Mouse (Mus musculus) G1E (cell line): ENCODE data around the gene Gm10961. TPM values are rescaled to one million over a fixed set of nuclear protein-coding genes. Genes with fewer than 3 reads are reported as not detected.
"Not testable (repeated sequence)": the region's sequence is repeated elsewhere in the genome, so short reads cannot be mapped to it uniquely, and the experiment has no call there.

Source experiments
- ATAC-seq: 2 replicates; pipeline ENCODE4 v1.8.0; 2016; ENCODE audit warnings: mild to moderate bottlenecking; ENCODE audit not compliant: insufficient number of reproducible peaks, poor library complexity, low FRiP score, severe bottlenecking; ENCODE audit errors: extremely low read depth
- DNase-seq: peaks from one replicate; pipeline ENCODE4 v3.0.0; 2012; ENCODE audit warnings: low spot score
- H3K27me3 ChIP-seq: 2 replicates; pipeline ENCODE4 v1.6.1; 2012; ENCODE audit warnings: mild to moderate bottlenecking, low read length, inconsistent platforms; ENCODE audit not compliant: insufficient read depth
- H3K36me3 ChIP-seq: replicated peaks from 2 replicates; pipeline ENCODE3; 2012; ENCODE audit warnings: mild to moderate bottlenecking, inconsistent platforms
- H3K4me1 ChIP-seq: 2 replicates; pipeline ENCODE4 v1.6.1; 2012; ENCODE audit warnings: low read depth, low read length, inconsistent platforms, mixed read lengths; ENCODE audit not compliant: insufficient read depth
- H3K4me3 ChIP-seq: 2 replicates; pipeline ENCODE4 v1.5.1; 2012; ENCODE audit warnings: low read depth, mild to moderate bottlenecking, inconsistent platforms, low read length, moderate library complexity, mixed read lengths
- H3K9me3 ChIP-seq: replicated peaks from 2 replicates; pipeline ENCODE4 v1.6.1; 2012; ENCODE audit warnings: inconsistent platforms
- CTCF ChIP-seq: IDR thresholded peaks from 2 replicates; pipeline ENCODE4 v1.5.1; 2012; ENCODE audit warnings: low read depth, low read length, inconsistent platforms, mixed read lengths
- GATA1 ChIP-seq: IDR thresholded peaks from 2 replicates; pipeline ENCODE4 v1.6.1; 2012; ENCODE audit warnings: borderline replicate concordance, low read length, inconsistent platforms, mixed read lengths
- GATA2 ChIP-seq: IDR thresholded peaks from 2 replicates; pipeline ENCODE4 v1.6.1; 2012; ENCODE audit warnings: low read depth, low read length, inconsistent platforms, borderline replicate concordance
- POLR2AphosphoS5 ChIP-seq: IDR thresholded peaks from 2 replicates; pipeline ENCODE4 v1.6.1; 2012; ENCODE audit warnings: low read depth, low read length, inconsistent platforms; ENCODE audit not compliant: insufficient replicate concordance
- TAL1 ChIP-seq: conservative IDR thresholded peaks from 2 replicates; pipeline ENCODE4 v1.6.1; 2012; ENCODE audit warnings: low read depth, low read length, inconsistent platforms, mixed read lengths
- polyA plus RNA-seq: library from polyadenylated mRNA; stranded (reverse); fragments of >175 nt; gene quantifications from 2 replicates; pipeline ENCODE4 v1.2.3, GENCODE M21; 2012
- total RNA-seq, 2 experiments: library from RNA; stranded (forward) in 1 of 2; stranded (reverse) in 1 of 2; fragments of 200-1000 nt in 1 of 2; fragments of >200 nt in 1 of 2; fragmentation: Nextera tagmentation in 1 of 2; gene quantifications; 2 replicates each; pipeline ENCODE4 v1.2.3; 2014 to 2017

The Gm10961 gene
- total and polyA plus RNA-seq, 3 experiments = not detected

DNA sequence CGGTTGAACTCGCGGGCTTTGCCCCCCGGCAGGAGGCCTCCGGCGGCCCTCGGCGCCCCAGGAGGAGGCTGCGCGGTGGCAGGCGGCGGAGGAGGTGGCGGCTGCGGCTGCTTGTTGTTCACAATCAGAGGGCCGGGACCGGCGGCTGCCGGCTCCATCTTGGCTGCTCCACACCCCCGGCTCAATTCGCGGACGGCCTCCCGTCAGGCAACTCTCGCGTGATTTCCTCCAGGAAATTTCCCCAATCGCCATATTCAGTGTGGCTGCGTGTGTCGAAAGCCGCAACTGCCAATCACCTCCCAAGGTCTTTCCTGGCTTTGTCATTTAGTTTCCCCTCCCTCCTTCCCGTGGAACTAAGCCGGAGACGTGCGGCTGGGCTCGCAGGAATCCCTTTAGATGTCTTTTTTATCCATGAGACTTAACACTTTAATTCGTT is 419 bp downstream of the Gm10961 start, which contains the start of gene Strip1:
Gene Strip1 (minus strand): TSS at position 172 of the 436 bp plus-strand sequence.
- ATAC-seq (peak; percentile 94), DNase-seq (peak; percentile 96)
- H3K4me3 ChIP-seq = peak within 1 kb of the TSS; percentile 90
- H3K4me1 ChIP-seq = peaks cover 14% of the 10 kb centered on the region
- H3K9me3 ChIP-seq = no peaks in the 10 kb centered on the region
- TF ChIP-seq TAL1 = no peak
- TF ChIP-seq CTCF = no peak
- no peak for TF ChIP-seq GATA2
- no peak for TF ChIP-seq POLR2AphosphoS5
- no peak for TF ChIP-seq GATA1
- H3K36me3 ChIP-seq = peaks cover 31% of the 10 kb centered on the region
- H3K27me3 ChIP-seq = peaks cover 9% of the 10 kb centered on the region

DNA sequence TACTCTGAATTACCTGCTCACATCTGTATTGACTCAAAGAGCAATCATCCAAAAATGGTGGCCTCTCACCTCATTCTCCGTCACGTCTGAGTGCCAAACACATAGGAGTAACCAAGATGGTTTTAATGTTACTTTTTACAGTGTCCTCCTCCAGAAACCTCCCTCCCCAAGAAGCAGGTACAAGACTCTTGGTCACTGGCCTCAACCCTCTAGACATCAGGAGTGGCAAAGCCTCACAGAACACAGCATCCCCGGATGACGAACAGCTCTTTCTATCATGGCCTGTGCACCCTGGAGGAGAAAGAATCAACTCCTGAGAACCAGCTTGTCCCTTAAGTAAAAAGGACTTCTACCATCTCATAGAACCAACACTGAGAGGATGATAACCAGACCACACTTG is 1.7 kb downstream of the Gm10961 start:
- DNase-seq (no peak), ATAC-seq (no peak)
- Histone ChIP-seq H3K36me3 (peaks cover 19% of the 10 kb centered on the region), H3K9me3 (no peaks in the 10 kb centered on the region), H3K4me3 (no peak overlapping the region), H3K4me1 (peaks cover 16% of the 10 kb centered on the region), H3K27me3 (peaks cover 17% of the 10 kb centered on the region)
- TF ChIP-seq CTCF (no peak), GATA2 (no peak), TAL1 (no peak), POLR2AphosphoS5 (no peak), GATA1 (no peak)

DNA sequence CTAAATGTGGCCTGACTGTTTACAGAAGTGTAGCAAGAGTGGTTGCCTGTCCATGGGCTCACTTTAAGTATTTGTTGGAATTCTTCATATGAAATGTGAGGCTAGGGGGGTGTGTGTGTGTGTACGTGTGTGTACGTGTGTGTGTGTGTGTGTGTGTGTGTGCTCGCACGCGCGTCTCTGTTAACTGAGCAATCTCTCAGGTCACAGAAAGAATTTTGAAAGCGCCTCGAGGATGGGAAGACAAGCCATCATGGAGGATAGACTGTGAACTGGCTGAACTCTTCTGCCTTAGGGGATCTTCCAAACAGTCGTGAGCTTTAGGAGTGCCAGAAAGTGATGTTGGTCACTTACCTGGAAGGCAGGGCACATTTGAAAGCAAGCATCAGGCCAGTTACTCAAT is 2.8 kb downstream of the Gm10961 start:
- Histone ChIP-seq H3K9me3 (no peaks in the 10 kb centered on the region), H3K4me3 (no peak overlapping the region), H3K36me3 (peaks cover 9% of the 10 kb centered on the region), H3K27me3 (peaks cover 19% of the 10 kb centered on the region), H3K4me1 (peaks cover 17% of the 10 kb centered on the region)
- DNase-seq = no peak
- ATAC-seq = no peak
- no peak for TF ChIP-seq CTCF

DNA sequence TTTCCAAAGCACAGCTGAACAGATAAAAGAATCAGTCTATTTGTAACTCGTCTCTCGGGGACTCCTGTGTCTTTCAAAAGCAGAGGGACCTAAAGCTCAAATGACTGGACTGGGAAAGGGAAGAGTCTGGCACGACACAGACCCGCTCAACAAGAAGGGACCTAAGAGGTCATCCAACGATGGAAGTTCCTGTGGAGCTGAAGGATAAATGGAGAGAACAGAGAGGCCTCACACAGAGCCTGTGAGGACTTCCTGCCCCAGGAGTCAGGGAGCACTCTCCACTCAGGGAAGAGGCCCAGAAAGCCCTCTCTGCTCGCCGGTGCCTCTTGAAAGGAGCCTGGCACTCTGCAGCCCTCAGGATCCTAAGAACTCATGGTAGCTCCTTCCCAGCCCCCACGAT is 4.7 kb downstream of the Gm10961 start:
- ATAC-seq = no peak
- Histone ChIP-seq H3K9me3 (no peaks in the 10 kb centered on the region), H3K4me3 (no peak overlapping the region), H3K27me3 (peaks cover 19% of the 10 kb centered on the region), H3K4me1 (peaks cover 10% of the 10 kb centered on the region), H3K36me3 (no peaks in the 10 kb centered on the region)
- no peak for TF ChIP-seq GATA1
- TF ChIP-seq CTCF = no peak
- no peak for TF ChIP-seq POLR2AphosphoS5
- no peak for TF ChIP-seq GATA2
- TF ChIP-seq TAL1 = no peak
- DNase-seq = no peak

DNA sequence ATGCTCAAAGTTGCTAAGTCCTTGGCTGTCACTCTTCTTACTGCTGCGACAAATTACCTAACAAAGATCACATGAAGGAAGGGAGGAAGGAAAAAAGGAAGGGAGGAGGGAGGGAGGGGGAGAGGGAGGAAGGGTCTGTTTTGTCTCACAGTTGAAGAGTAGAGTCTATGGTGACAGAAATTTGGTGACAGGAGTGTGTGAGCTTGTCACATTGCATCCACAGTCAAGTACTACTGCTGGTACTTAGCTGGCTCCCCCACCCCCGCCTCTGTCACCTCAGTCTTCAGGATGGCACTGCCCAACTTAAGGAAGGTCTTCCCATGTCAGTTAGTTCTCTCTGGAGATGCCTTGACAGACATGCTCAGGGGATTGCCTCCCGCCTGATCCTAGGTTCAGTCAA is 5.1 kb downstream of the Gm10961 start:
- DNase-seq = no peak
- peaks cover 8% of the 10 kb centered on the region for H3K4me1 ChIP-seq
- no peak overlapping the region for H3K4me3 ChIP-seq
- TF ChIP-seq POLR2AphosphoS5 = no peak
- TF ChIP-seq CTCF = no peak
- no peak for TF ChIP-seq TAL1
- no peak for TF ChIP-seq GATA1
- H3K27me3 ChIP-seq = peaks cover 19% of the 10 kb centered on the region
- H3K36me3 ChIP-seq = no peaks in the 10 kb centered on the region
- no peaks in the 10 kb centered on the region for H3K9me3 ChIP-seq
- no peak for ATAC-seq

DNA sequence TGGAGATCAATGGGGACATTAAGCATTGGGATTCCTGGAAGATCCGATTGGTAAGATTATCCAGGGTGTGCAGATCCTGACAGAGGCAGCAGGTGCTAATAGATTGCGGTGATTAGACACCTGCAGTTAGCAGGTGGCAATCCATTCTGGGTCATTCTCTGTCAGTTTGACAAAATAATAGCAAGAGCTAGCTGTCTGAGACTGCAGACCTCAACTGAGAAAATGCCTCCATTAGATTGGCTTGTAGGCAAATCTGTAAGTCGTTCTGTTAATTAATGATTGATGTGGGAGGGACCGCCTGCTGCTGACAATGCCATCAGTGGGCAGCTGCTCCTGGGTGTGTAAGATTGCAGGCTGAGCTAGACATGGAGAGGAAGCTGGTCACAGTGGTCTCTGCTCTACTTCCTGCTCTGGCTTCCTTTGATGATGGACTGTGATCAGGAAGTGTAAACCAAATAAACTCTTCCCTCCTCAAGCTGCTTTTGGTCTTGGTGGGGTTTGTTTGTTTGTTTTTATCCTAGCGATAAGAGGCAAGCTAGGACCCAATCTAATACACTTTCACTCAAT is 6.6 kb downstream of the Gm10961 start:
- TF ChIP-seq TAL1 = no peak
- no peak for DNase-seq
- Histone ChIP-seq H3K4me3 (no peak overlapping the region), H3K9me3 (no peaks in the 10 kb centered on the region), H3K36me3 (no peaks in the 10 kb centered on the region), H3K4me1 (peaks cover 2% of the 10 kb centered on the region), H3K27me3 (peaks cover 19% of the 10 kb centered on the region)
- no peak for ATAC-seq

DNA sequence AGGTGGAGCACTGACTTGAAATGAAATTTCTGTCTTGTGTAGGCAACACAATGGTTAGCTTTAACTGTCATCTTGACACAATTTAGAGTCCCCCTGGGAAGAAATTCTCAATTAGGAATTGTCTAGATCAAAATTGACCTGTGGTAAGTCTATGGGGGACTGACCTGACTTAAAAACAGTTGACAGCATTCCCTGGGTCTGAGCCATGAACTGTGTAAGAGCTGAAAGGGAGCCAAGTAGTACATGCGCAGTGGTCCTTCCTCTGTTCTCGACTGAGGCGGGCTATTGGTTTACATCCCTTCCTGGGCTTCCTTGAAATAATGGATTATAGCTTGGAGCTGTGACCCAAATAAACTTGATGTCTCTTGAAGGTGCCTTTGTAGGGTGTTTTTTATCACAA is 15.8 kb downstream of the Gm10961 start:
- TF ChIP-seq POLR2AphosphoS5 = no peak
- no peaks in the 10 kb centered on the region for H3K36me3 ChIP-seq
- no peaks in the 10 kb centered on the region for H3K9me3 ChIP-seq
- no peak for ATAC-seq
- no peak for DNase-seq
- peaks cover 17% of the 10 kb centered on the region for H3K27me3 ChIP-seq
- H3K4me3 ChIP-seq = no peak overlapping the region
- no peaks in the 10 kb centered on the region for H3K4me1 ChIP-seq

DNA sequence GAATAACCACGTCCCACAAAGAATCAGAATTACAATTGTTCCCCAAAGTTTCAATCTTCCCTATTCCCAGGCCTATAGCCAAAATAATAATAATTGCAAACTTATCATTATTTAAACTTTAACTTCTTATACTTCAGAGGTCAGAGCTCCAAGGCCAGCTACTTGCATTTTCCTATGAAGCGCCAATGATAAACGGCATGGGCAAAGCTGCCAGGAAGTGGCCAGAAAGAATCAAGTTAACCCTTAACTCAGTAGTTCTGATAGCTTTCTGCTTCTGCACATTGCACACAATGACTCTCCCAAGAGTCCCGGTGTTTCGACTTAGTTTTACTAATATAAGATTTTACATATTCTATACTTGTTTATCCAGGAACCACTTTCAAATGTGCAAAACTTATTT is 19.2 kb downstream of the Gm10961 start:
- H3K9me3 ChIP-seq, DNase-seq, H3K36me3 ChIP-seq, ATAC-seq, H3K4me3 ChIP-seq, H3K4me1 ChIP-seq: not testable (repeated sequence)
- peaks cover 14% of the 10 kb centered on the region for H3K27me3 ChIP-seq
